8 mouse cellular contexts compared by ENCODE assay signal in genomic region chr11:80489882-80490196, GRCm38 (mm10). TPM values are rescaled to one million over a fixed set of nuclear protein-coding genes. Genes with fewer than 3 reads are reported as not detected.
A peak's percentile ranks its signal among the peaks of the same experiment; 100 is the strongest.
DNase-seq lines count a peak whose midpoint lies in the region; ATAC-seq and TF ChIP-seq lines count a peak whose summit lies in the region.

No protein-coding gene starts in this region.

- H3K9me3 ChIP-seq in lung, embryonic 14.5 days (ENCODE audit: low read depth, low read length) = no peaks in the 10 kb centered on the region
- H3K9me3 ChIP-seq in embryonic facial prominence, embryonic 14.5 days (ENCODE audit: control insufficient read depth, low read length) = no peaks in the 10 kb centered on the region
- H3K9me3 ChIP-seq in liver, embryonic 15.5 days (replicated peaks) = no peaks in the 10 kb centered on the region

- peak; percentile 62 for DNase-seq in lung, embryonic 14.5 days
- DNase-seq in lung, postnatal 25 days (ENCODE audit: low spot score) = no peak
- DNase-seq in embryonic facial prominence, embryonic 14.5 days (ENCODE audit: low spot score) = no peak
- DNase-seq in heart, adult 9 months (ENCODE audit: low spot score in 2 of 2) = no peak
- DNase-seq in kidney, postnatal 25 days = no peak
- no peak for DNase-seq in cerebellum, postnatal 10 days

- no peaks in the 10 kb centered on the region for H3K36me3 ChIP-seq in lung, embryonic 14.5 days (ENCODE audit: insufficient read depth)
- no peaks in the 10 kb centered on the region for H3K36me3 ChIP-seq in embryonic facial prominence, embryonic 14.5 days (ENCODE audit: control insufficient read depth, insufficient read depth, low read length)
- H3K36me3 ChIP-seq in liver, embryonic 15.5 days (replicated peaks) = no peaks in the 10 kb centered on the region

- H3K4me1 ChIP-seq in lung, embryonic 14.5 days (ENCODE audit: insufficient read depth) = peaks cover 12% of the 10 kb centered on the region; the same call in 1 of the 2 replicates
- peaks cover 15% of the 10 kb centered on the region for H3K4me1 ChIP-seq in embryonic facial prominence, embryonic 14.5 days (ENCODE audit: control insufficient read depth, insufficient read depth, low read length)
- H3K4me1 ChIP-seq in liver, embryonic 15.5 days (replicated peaks) = no peaks in the 10 kb centered on the region
- peaks cover 63% of the 10 kb centered on the region for H3K4me1 ChIP-seq in olfactory bulb, adult 2 months (ENCODE audit: control insufficient read depth, insufficient read depth, low read length)

- no peak for TF ChIP-seq POLR2A in olfactory bulb, adult 2 months (IDR thresholded peaks at IDR 0.05; ENCODE audit: insufficient read depth, low read depth, low read length)

- ATAC-seq in lung, embryonic 14.5 days (ENCODE audit: insufficient read depth) = peak; percentile 25; the same call in 1 of the 2 replicates
- 0 out of 2 replicates have a peak, but pooled peaks have one; percentile 5 for ATAC-seq in embryonic facial prominence, embryonic 14.5 days (ENCODE audit: low read depth)
- ATAC-seq in liver, embryonic 15.5 days (ENCODE audit: insufficient read depth) = 0 out of 2 replicates have a peak, but pooled peaks have one; percentile 27

- 29% methylated on average over 5 of the region's 5 CpGs for WGBS in lung, embryonic 14.5 days
- 39% methylated on average over 4 of the region's 5 CpGs for WGBS in embryonic facial prominence, embryonic 14.5 days
- 14% methylated on average over 5 of the region's 5 CpGs for WGBS in liver, embryonic 15.5 days (ENCODE audit: insufficient replicate concordance)
- 54% methylated on average over 5 of the region's 5 CpGs for WGBS in olfactory bulb, adult 2 months

- no peak overlapping the region for H3K9ac ChIP-seq in lung, embryonic 14.5 days
- no peak overlapping the region for H3K9ac ChIP-seq in embryonic facial prominence, embryonic 14.5 days (ENCODE audit: low read depth, low read length)
- no peak overlapping the region for H3K9ac ChIP-seq in liver, embryonic 15.5 days

- TF ChIP-seq CTCF in lung, embryonic 14.5 days (IDR thresholded peaks at IDR 0.05; ENCODE audit: low read depth) = no peak
- TF ChIP-seq CTCF in olfactory bulb, adult 2 months (IDR thresholded peaks at IDR 0.05; ENCODE audit: insufficient read depth, low read depth, low read length) = no peak

- H3K4me2 ChIP-seq in lung, embryonic 14.5 days = no peak overlapping the region
- no peak overlapping the region for H3K4me2 ChIP-seq in embryonic facial prominence, embryonic 14.5 days (ENCODE audit: low read depth, low read length)
- no peak overlapping the region for H3K4me2 ChIP-seq in liver, embryonic 15.5 days

- H3K27me3 ChIP-seq in lung, embryonic 14.5 days (ENCODE audit: insufficient read depth, low read length) = no peaks in the 10 kb centered on the region
- no peaks in the 10 kb centered on the region for H3K27me3 ChIP-seq in embryonic facial prominence, embryonic 14.5 days (replicated peaks; ENCODE audit: control insufficient read depth, insufficient read depth, low read length)
- no peaks in the 10 kb centered on the region for H3K27me3 ChIP-seq in liver, embryonic 15.5 days

- no peak overlapping the region for H3K4me3 ChIP-seq in lung, embryonic 14.5 days (ENCODE audit: low read depth, low read length)
- no peak overlapping the region for H3K4me3 ChIP-seq in embryonic facial prominence, embryonic 14.5 days (ENCODE audit: low read depth, low read length)
- H3K4me3 ChIP-seq in liver, embryonic 15.5 days (replicated peaks) = no peak overlapping the region
- H3K4me3 ChIP-seq in olfactory bulb, adult 2 months (ENCODE audit: insufficient read depth, low read depth, low read length) = no peak overlapping the region

- H3K27ac ChIP-seq in lung, embryonic 14.5 days (ENCODE audit: low read depth) = peak overlapping the region; percentile 21; the same call in 1 of the 2 replicates
- H3K27ac ChIP-seq in embryonic facial prominence, embryonic 14.5 days (replicated peaks; ENCODE audit: low read depth, low read length) = peak overlapping the region; percentile 34; the same call in 1 of the 2 replicates
- H3K27ac ChIP-seq in liver, embryonic 15.5 days (replicated peaks) = no peak overlapping the region
- H3K27ac ChIP-seq in olfactory bulb, adult 2 months (ENCODE audit: insufficient read depth, low read depth, low read length) = peak overlapping the region; percentile 40; the same call in 1 of the 2 replicates

RNA-seq across cellular contexts. Expression of gene Cdk5r1, which starts 13.0 kb away (rescaled TPM):
- polyA plus RNA-seq in lung, embryonic 14.5 days (2014; fragmentation: Nextera tagmentation; extraction: Ambion mirVana) = 0.88 and 0.96 TPM in 2 replicates
- 4.9 and 5.1 TPM in 2 replicates for polyA plus RNA-seq in embryonic facial prominence, embryonic 14.5 days (2014; fragmentation: Nextera tagmentation; extraction: Ambion mirVana)
- polyA plus RNA-seq in liver, embryonic 15.5 days (2015; fragmentation: Nextera tagmentation; extraction: Ambion mirVana) = 0.29 and 0.33 TPM in 2 replicates
- polyA plus RNA-seq in olfactory bulb, adult 2 months (2012; ENCODE audit: insufficient read depth, insufficient read length, low replicate concordance, missing spikeins) = 97.4 and 147 TPM in 2 replicates

Comparison
In these comparisons a context has a peak if more than half of its experiments do, and no peak if none do; other contexts are left out.
1. RNA of gene Cdk5r1, which starts 13.0 kb away (polyA plus RNA-seq): 97.4 to 147 TPM in olfactory bulb, adult 2 months; 4.9 to 5.1 TPM in embryonic facial prominence, embryonic 14.5 days, 0.88 to 0.96 TPM in lung, embryonic 14.5 days and 0.29 to 0.33 TPM in liver, embryonic 15.5 days; every median in the first group is over 10 times any median in the second.
2. Peak in every context shown above with its lines, with median percentiles within 50 percentile points of each other: ATAC-seq.